Mouse (Mus musculus): ENCODE data around the gene Vmn1r47.
"Not testable (repeated sequence)": the region's sequence is repeated elsewhere in the genome, so short reads cannot be mapped to it uniquely, and the experiment has no call there.

The Vmn1r47 gene

GRCm38 (mm10) chr6:90015847-90016246 lies at the start of gene Vmn1r47:
Vmn1r47 (plus strand) TSS chr6:90016147.
- not testable (repeated sequence) for DNase-seq

DNA sequence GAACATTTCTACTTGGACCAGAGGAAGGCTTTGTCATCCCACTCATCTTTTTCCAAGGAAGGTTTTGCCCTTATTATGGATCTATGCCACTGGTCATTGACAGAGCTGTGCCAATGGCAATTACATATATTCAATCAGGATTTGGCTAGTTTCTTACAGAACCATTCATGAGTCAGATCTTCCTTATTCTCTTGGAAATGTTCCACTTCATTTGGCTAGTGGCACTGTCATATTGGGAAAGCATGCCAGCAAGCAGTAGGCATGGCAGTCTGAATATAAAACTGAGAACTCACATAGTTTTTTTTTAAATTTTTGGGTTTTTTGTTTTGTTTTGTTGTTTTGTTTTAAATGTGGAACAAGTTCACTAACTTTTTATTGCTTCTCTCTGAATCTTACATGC lies 49.6 kb upstream of the Vmn1r47 start:
- DNase-seq = no peak

DNA sequence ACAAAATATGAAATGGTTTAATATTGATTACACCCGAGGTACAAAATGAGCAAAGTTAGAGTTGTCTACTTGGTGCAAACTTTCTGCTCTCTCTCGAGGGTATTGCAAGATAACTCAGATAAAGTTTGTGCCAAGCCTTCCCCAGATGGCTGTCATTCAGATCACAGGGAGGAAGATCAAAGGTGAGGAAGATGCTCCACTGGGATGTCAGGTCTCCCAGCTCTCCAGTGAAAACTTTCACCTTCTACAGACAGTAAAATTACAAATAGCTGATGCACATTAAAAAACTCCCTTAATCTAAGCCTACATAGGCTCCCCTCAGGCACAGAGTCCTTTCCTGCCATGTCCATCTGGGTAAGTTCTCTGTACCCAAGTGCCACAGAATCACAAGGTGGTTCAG lies 46.9 kb upstream of the Vmn1r47 start, which contains the start of gene Vmn1r46:
Gene Vmn1r46 (plus strand): TSS at position 301 of the 400 bp plus-strand sequence.
- no peak for DNase-seq

- no peak for DNase-seq
Observed at GRCm38 (mm10) chr6:89985989-89986388, 30.0 kb upstream of the Vmn1r47 start.

DNA sequence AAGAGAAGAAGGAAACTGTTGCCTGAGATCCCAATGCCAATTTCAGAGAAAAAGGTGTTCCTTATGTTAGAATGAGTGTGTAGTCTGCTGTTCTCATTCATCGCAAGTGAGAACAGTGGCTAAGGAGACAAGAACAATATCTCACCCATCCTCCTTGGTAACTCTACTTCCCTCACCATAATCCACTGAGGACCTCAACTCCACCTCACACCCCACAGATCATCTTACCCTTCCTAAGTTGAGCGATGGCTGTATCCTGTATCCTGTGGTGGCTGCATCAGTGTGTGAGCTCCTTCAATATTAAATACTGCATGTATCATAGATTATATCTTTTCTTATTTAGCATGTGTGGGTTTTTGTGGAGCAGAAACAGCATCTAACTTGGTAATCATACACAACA lies 20.8 kb downstream of the Vmn1r47 start, which contains the start of gene Vmn1r48:
Gene Vmn1r48 (minus strand): TSS at position 101 of the 400 bp plus-strand sequence.
- DNase-seq = not testable (repeated sequence)
